Mouse (Mus musculus) mouse trophoblast stem cell (cell line): ENCODE results near the gene Xpnpep3.

ENCODE experiments used
- in situ Hi-C, 2 experiments: fragments of 300-500 bp; cut with MseI, MboI; formaldehyde crosslinking; loops; 2 replicates in 1 of 2; 3 replicates in 1 of 2; pipeline ENCODE4 v1.15.1; 2025

Gene Xpnpep3

GRCm38 (mm10) chr15:81399638-81400315 lies at the start of gene Xpnpep3, which contains the start of gene St13:
TSS of gene Xpnpep3 (plus strand) at chr15:81400138.
TSS of gene St13 (minus strand) at chr15:81400077.
- in situ Hi-C loops: no loop called here

GRCm38 (mm10) chr15:81350401-81350800 lies 49.5 kb upstream of the Xpnpep3 start:
- in situ Hi-C loops: no loop called here

- in situ Hi-C loops: no loop called here
Observed at GRCm38 (mm10) chr15:81352638-81353037, 47.3 kb upstream of the Xpnpep3 start.

- in situ Hi-C loops: no loop called here
Observed at GRCm38 (mm10) chr15:81355146-81355761, 44.7 kb upstream of the Xpnpep3 start.

GRCm38 (mm10) chr15:81356946-81357345 lies 43.0 kb upstream of the Xpnpep3 start:
- in situ Hi-C loops: no loop called here

- in situ Hi-C loops: no loop called here
Observed at GRCm38 (mm10) chr15:81358943-81359342, 41.0 kb upstream of the Xpnpep3 start.

GRCm38 (mm10) chr15:81359421-81359820 lies 40.5 kb upstream of the Xpnpep3 start:
- in situ Hi-C loops: no loop called here

GRCm38 (mm10) chr15:81360345-81361021 lies 39.5 kb upstream of the Xpnpep3 start, which contains the start of gene Slc25a17:
TSS of gene Slc25a17 (minus strand) at chr15:81360812.
- in situ Hi-C loops: no loop called here

- in situ Hi-C loops: no loop called here
Observed at GRCm38 (mm10) chr15:81361022-81361404, 38.9 kb upstream of the Xpnpep3 start.

GRCm38 (mm10) chr15:81361417-81362015 lies 38.4 kb upstream of the Xpnpep3 start:
- in situ Hi-C loops: no loop called here

GRCm38 (mm10) chr15:81362501-81362900 lies 37.4 kb upstream of the Xpnpep3 start:
- in situ Hi-C loops: no loop called here

- in situ Hi-C loops: no loop called here
Observed at GRCm38 (mm10) chr15:81364271-81364670, 35.7 kb upstream of the Xpnpep3 start.

- in situ Hi-C loops: no loop called here
Observed at GRCm38 (mm10) chr15:81365246-81365645, 34.7 kb upstream of the Xpnpep3 start.

- in situ Hi-C loops: no loop called here
Observed at GRCm38 (mm10) chr15:81366241-81366640, 33.7 kb upstream of the Xpnpep3 start.

- in situ Hi-C loops: no loop called here
Observed at GRCm38 (mm10) chr15:81368601-81369000, 31.3 kb upstream of the Xpnpep3 start.

- in situ Hi-C loops: no loop called here
Observed at GRCm38 (mm10) chr15:81370356-81370755, 29.6 kb upstream of the Xpnpep3 start.

- in situ Hi-C loops: no loop called here
Observed at GRCm38 (mm10) chr15:81374621-81375020, 25.3 kb upstream of the Xpnpep3 start.

- in situ Hi-C loops: no loop called here
Observed at GRCm38 (mm10) chr15:81378845-81379244, 21.1 kb upstream of the Xpnpep3 start.

GRCm38 (mm10) chr15:81386327-81386726 lies 13.6 kb upstream of the Xpnpep3 start:
- in situ Hi-C loops: no loop called here

GRCm38 (mm10) chr15:81392997-81393396 lies 6.9 kb upstream of the Xpnpep3 start:
- in situ Hi-C loops: no loop called here

GRCm38 (mm10) chr15:81394211-81394915 lies 5.6 kb upstream of the Xpnpep3 start:
- in situ Hi-C loops: no loop called here

- in situ Hi-C loops: no loop called here
Observed at GRCm38 (mm10) chr15:81398189-81398588, 1.7 kb upstream of the Xpnpep3 start.
